Mouse (Mus musculus) CD8-positive naive resting alpha-beta T cell, adult 57 days (primary cell): ENCODE measurements around the gene A930004D18Rik. TPM values are rescaled to one million over a fixed set of nuclear protein-coding genes. Genes with fewer than 3 reads are reported as not detected.

Experiments
- total RNA-seq: library from RNA; stranded (reverse); gene quantifications from one replicate; pipeline ENCODE4 v1.2.4, GENCODE M21; 2023

The A930004D18Rik gene
- not detected for total RNA-seq

DNA sequence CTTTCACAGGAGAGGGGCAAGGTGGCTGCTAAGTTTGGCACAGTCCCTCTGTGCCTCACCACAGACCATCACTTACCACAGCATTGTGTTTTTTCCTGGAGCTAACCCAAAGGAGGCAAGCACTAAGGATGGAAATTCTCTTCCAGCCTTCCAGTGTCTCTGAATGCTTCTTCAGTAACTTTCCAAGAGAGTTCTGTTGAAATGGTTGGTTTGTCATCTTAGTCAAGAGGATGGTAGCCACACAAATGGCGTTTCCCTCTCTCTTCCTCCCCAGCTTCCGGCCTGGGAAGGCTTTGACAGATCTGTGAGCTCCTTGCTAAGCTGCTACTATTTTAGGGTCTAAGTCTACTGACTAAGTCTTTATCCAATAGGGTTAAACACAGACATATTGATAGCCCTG lies at the start of gene A930004D18Rik:
Gene A930004D18Rik, minus strand, starts transcription at position 247 of the 400 bp plus-strand sequence.

GRCm38 (mm10) chr2:18055016-18055928 lies 17.7 kb upstream of the A930004D18Rik start, which contains the start of gene Mllt10:
TSS of gene Mllt10 (plus strand) at chr2:18055237.

DNA sequence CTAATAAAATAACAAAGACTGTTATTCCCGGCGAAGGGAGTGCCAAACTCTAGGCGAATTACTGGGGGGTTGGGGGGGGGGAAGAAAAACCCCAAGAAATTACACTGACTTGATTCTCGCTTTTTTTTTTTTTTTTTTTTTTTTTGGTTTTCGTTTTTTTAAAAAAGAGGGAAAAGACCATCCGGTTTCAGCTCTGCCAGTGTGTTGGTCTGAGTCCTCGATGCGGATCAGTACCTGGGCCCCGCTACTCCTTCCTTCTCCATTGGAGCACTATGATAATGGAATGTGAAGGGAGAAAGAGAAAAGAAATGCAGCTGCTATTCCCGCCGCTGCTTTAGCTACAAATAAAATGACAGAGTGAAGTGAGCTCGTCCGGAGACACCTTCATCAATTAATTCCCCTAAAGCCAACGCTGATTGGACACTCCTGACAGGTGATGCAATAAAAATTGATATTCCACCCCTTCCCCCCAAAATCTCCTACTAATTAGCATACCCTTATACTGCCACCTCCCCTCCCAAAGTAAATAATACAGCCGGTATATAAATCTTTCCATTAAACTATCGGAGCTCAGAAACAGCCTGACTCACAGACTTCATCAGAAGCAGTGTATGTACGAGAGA lies 11.0 kb upstream of the A930004D18Rik start, which contains the start of gene Skida1:
Gene Skida1, minus strand, starts transcription at position 599 of the 623 bp plus-strand sequence.

GRCm38 (mm10) chr2:17996858-17997257 lies 40.7 kb downstream of the A930004D18Rik start, which contains the start of gene H2al2a:
TSS of gene H2al2a (minus strand) at chr2:17996958.

Other genes starting within 250 kb of the A930004D18Rik start
- gene H2al2a, start 40.8 kb downstream of the A930004D18Rik start, total RNA-seq, result not detected
- gene Skida1, start 11.3 kb upstream of the A930004D18Rik start, total RNA-seq, result not detected
- gene Mllt10, start 17.5 kb upstream of the A930004D18Rik start, total RNA-seq, result 104 TPM